Mouse (Mus musculus) ovary, adult 2 months (tissue): ENCODE results near the gene Klhl42. TPM values are rescaled to one million over a fixed set of nuclear protein-coding genes. Genes with fewer than 3 reads are reported as not detected.

ENCODE experiments used
- polyA plus RNA-seq: library from polyadenylated mRNA; depleted of rRNA; stranded (reverse); fragments of >200 nt; gene quantifications from 2 replicates; pipeline ENCODE4 v1.2.3, GENCODE M21; 2012; rRNA removed

Gene Klhl42
- 39.7 and 47.8 TPM in 2 replicates for polyA plus RNA-seq

DNA sequence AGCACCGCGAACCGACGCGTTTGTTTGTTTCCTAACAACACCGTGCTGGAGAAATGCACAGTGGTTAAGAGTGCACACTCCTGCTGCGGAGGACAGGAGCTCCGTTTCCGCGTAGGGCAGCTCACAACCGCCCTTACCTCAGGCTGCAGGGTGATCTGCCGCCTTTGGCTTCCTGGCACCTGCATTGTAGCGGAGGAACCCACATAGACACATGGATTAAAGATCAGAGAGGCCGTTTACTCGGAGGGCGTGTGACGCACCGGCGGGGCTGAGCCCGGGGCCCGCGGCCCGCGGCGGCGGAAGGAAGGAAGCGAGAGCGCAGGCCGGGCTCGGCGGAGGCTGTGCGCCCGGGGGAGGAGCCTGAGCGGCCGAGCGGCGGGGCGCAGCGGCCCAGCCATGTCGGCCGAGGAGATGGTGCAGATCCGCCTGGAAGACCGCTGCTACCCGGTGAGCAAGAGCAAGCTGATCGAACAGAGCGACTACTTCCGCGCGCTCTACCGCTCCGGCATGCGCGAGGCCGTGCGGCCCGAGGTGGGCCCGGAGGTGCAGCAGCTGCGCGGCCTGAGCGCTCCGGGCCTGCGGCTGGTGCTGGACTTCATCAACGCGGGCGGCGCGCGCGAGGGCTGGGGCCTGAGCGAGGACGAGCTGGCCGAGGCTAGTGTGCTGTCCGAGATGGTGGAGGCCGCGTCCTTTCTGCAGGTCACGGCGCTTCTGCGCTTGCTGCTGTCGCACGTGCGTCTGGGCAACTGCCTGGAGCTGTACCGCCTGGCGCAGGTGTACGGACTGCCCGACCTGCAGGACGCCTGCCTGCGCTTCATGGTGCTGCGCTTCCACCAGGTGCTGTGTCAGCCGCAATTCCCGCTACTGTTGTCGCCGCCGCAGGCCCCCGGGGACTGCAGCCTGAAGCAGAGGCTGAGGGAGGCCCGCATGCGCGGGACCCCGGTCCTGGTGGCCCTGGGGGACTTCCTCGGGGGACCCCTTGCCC lies at the start of gene Klhl42:
TSS of gene Klhl42 (plus strand) at position 244 of the 985 bp plus-strand sequence.

DNA sequence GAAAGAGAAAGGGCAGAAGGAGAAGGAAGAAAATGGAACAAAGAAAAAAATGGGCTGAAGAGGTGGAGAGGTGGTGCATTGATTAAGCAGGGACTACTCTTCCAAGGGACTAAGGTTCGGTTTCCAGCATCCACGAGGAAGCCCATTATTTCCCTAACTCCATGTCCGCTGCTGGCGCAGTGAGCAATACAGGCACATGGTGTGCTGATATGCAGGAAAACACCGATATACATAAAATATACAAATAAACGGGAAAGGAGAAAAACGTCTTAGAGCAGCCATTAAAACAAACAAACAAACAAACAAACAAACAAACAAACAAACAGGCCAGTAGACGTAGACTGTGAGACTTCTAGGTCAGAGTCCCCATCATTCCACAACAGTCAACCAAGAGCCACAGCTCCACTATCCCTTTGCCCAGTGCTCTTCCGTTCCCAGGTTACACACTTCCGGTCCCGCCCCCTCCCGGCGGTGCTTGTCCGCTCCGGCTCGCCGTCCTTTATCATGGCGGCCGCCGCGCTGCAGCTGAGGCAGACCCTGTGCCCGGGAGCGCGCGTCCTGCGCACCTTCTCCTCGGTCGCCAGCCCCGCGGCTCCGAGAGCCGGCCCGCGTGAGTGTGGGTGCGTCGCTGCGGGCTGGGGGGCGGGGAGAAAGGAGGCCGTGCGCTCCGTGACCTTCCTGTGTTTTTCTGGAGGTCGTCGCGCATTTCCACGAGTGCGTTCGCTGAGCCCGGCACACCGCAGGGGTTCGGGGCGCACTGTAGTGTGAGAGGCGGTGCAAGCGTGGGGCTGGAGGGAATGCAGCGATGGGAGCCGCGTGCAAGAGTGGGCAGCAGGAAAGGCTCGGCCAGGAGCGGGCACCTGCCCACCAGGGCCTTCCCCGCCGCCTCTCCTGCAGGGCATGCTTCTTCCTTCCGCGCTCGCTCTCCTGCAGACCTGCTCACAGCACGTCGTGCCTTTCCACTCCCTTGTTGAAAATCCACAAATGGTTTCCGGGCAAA lies 48.6 kb upstream of the Klhl42 start, which contains the start of gene Mrps35:
TSS of gene Mrps35 (plus strand) at position 474 of the 1,000 bp plus-strand sequence.

DNA sequence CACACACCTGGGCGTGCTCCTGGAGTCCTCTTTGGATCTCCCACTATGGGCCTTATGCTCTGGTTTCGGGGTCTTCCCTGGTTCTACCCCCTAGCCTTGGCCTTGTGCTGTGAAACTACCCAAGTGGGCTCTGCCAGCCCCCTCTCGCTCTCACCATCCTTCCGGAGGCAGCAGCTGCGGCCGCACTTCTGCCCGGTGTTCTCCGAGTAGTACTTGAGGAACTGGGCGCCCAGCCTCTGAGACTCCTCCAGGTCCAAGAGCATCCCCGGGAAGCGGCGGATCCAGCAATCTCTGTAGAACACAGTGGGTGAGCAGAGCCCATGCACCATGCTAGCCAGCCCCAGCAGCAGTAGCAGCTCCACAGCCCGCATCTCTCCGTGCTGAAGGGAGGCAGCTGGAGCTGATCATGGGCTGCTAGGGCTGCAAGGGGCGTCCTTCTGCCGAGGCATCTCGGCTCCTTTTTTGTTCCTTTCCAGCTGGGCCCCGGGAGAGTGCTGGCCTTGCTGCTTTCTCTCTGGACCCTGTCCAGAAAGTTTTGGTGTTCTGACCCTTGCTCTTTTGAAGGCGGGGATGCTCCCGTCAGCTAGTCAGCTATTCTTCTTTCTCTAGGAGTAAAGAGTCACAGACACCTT lies 4.5 kb upstream of the Klhl42 start, which contains the start of gene Mansc4:
TSS of gene Mansc4 (minus strand) at position 439 of the 632 bp plus-strand sequence.

Other genes starting within 250 kb of the Klhl42 start
- gene Smco2, start 241.3 kb upstream of the Klhl42 start, polyA plus RNA-seq: 0.14 TPM in 1 of 2 replicates, not detected in the other
- gene Ppfibp1, start 202.9 kb upstream of the Klhl42 start, polyA plus RNA-seq: 16.5 and 24.0 TPM in 2 replicates
- not detected in 2 replicates for gene 1700034J05Rik, start 137.0 kb upstream of the Klhl42 start, polyA plus RNA-seq
- gene Rep15, start 58.8 kb upstream of the Klhl42 start, polyA plus RNA-seq: 0.13 and 0.35 TPM in 2 replicates
- gene Mrps35, start 48.6 kb upstream of the Klhl42 start, polyA plus RNA-seq: 8.2 and 11.2 TPM in 2 replicates
- gene Mansc4, start 4.3 kb upstream of the Klhl42 start, polyA plus RNA-seq: 2.4 and 2.6 TPM in 2 replicates
- gene Pthlh, start 172.8 kb downstream of the Klhl42 start, polyA plus RNA-seq: 1.2 and 1.9 TPM in 2 replicates